Mouse (Mus musculus): ENCODE data around the gene Tmem63c. TPM values are rescaled to one million over a fixed set of nuclear protein-coding genes. Genes with fewer than 3 reads are reported as not detected.

Tmem63c gene
- polyA plus RNA-seq, 1 experiment: 1.2 TPM

- no peak for DNase-seq (ENCODE audit: low read depth in 1 of 2, low spot score in 2 of 2)
- WGBS: 73% methylated on average over 2 of the region's 2 CpGs
- Histone ChIP-seq H3K27me3 (ENCODE audit: control insufficient read depth, insufficient read depth, low read length) (0 out of 2 replicates have a peak, but pooled peaks cover 2% of the 10 kb centered on the region), H3K27ac (ENCODE audit: insufficient read depth, low read length) (no peak overlapping the region), H3K36me3 (ENCODE audit: control insufficient read depth, insufficient read depth, low read length) (no peaks in the 10 kb centered on the region), H3K4me3 (ENCODE audit: extremely low read depth, insufficient read depth, insufficient read length) (no peak overlapping the region), H3K4me1 (ENCODE audit: control insufficient read depth, insufficient read depth, insufficient read length) (no peaks in the 10 kb centered on the region)
- TF ChIP-seq POLR2A (IDR thresholded peaks at IDR 0.05; ENCODE audit: low read depth, low read length): no peak
- TF ChIP-seq CTCF (IDR thresholded peaks at IDR 0.05; ENCODE audit: extremely low read depth, insufficient read depth, insufficient read length, insufficient replicate concordance): no peak
Observed at GRCm38 (mm10) chr12:87028068-87028467, 6.9 kb downstream of the Tmem63c start.

- 0 out of 2 replicates have a peak, but pooled peaks cover 2% of the 10 kb centered on the region for H3K27me3 ChIP-seq (ENCODE audit: control insufficient read depth, insufficient read depth, low read length)
- 72% methylated on average over 5 of the region's 5 CpGs for WGBS
- no peak overlapping the region for H3K27ac ChIP-seq (ENCODE audit: insufficient read depth, low read length)
- H3K4me3 ChIP-seq (ENCODE audit: extremely low read depth, insufficient read depth, insufficient read length): no peak overlapping the region
- H3K4me1 ChIP-seq (ENCODE audit: control insufficient read depth, insufficient read depth, insufficient read length): no peaks in the 10 kb centered on the region
- no peak for DNase-seq (ENCODE audit: low read depth in 1 of 2, low spot score in 2 of 2)
- TF ChIP-seq CTCF (IDR thresholded peaks at IDR 0.05; ENCODE audit: extremely low read depth, insufficient read depth, insufficient read length, insufficient replicate concordance) (no peak), POLR2A (IDR thresholded peaks at IDR 0.05; ENCODE audit: low read depth, low read length) (no peak)
- no peaks in the 10 kb centered on the region for H3K36me3 ChIP-seq (ENCODE audit: control insufficient read depth, insufficient read depth, low read length)
Observed at GRCm38 (mm10) chr12:87029251-87029976, 8.3 kb downstream of the Tmem63c start.

GRCm38 (mm10) chr12:87031163-87031763 lies 10.1 kb downstream of the Tmem63c start:
- H3K27me3 ChIP-seq (ENCODE audit: control insufficient read depth, insufficient read depth, low read length): 0 out of 2 replicates have a peak, but pooled peaks cover 2% of the 10 kb centered on the region
- WGBS: 69% methylated on average over 5 of the region's 5 CpGs
- no peak overlapping the region for H3K27ac ChIP-seq (ENCODE audit: insufficient read depth, low read length)
- H3K4me1 ChIP-seq (ENCODE audit: control insufficient read depth, insufficient read depth, insufficient read length): no peaks in the 10 kb centered on the region
- no peak for DNase-seq (ENCODE audit: low read depth in 1 of 2, low spot score in 2 of 2)
- H3K36me3 ChIP-seq (ENCODE audit: control insufficient read depth, insufficient read depth, low read length): no peaks in the 10 kb centered on the region
- no peak overlapping the region for H3K4me3 ChIP-seq (ENCODE audit: extremely low read depth, insufficient read depth, insufficient read length)
- TF ChIP-seq POLR2A (IDR thresholded peaks at IDR 0.05; ENCODE audit: low read depth, low read length) (no peak), CTCF (IDR thresholded peaks at IDR 0.05; ENCODE audit: extremely low read depth, insufficient read depth, insufficient read length, insufficient replicate concordance) (no peak)

- WGBS: 89% methylated on average over 7 of the region's 7 CpGs
Observed at GRCm38 (mm10) chr12:87036631-87037030, 15.5 kb downstream of the Tmem63c start.

GRCm38 (mm10) chr12:87040166-87040565 lies 19.0 kb downstream of the Tmem63c start:
- DNase-seq (ENCODE audit: low read depth in 1 of 2, low spot score in 2 of 2): no peak
- WGBS: 69% methylated on average over 4 of the region's 4 CpGs
- no peaks in the 10 kb centered on the region for H3K4me1 ChIP-seq (ENCODE audit: control insufficient read depth, insufficient read depth, insufficient read length)
- no peak for TF ChIP-seq CTCF (IDR thresholded peaks at IDR 0.05; ENCODE audit: extremely low read depth, insufficient read depth, insufficient read length, insufficient replicate concordance)
- TF ChIP-seq POLR2A (IDR thresholded peaks at IDR 0.05; ENCODE audit: low read depth, low read length): no peak
- no peak overlapping the region for H3K4me3 ChIP-seq (ENCODE audit: extremely low read depth, insufficient read depth, insufficient read length)
- H3K27me3 ChIP-seq (ENCODE audit: control insufficient read depth, insufficient read depth, low read length): no peaks in the 10 kb centered on the region
- H3K27ac ChIP-seq (ENCODE audit: insufficient read depth, low read length): no peak overlapping the region
- H3K36me3 ChIP-seq (ENCODE audit: control insufficient read depth, insufficient read depth, low read length): no peaks in the 10 kb centered on the region

More at GRCm38 (mm10) chr12:87036631-87037030, 15.5 kb downstream of the Tmem63c start:
- Histone ChIP-seq H3K27ac (ENCODE audit: insufficient read depth, low read length) (no peak overlapping the region), H3K4me1 (ENCODE audit: control insufficient read depth, insufficient read depth, insufficient read length) (no peaks in the 10 kb centered on the region), H3K4me3 (ENCODE audit: extremely low read depth, insufficient read depth, insufficient read length) (no peak overlapping the region), H3K27me3 (ENCODE audit: control insufficient read depth, insufficient read depth, low read length) (no peaks in the 10 kb centered on the region), H3K36me3 (ENCODE audit: control insufficient read depth, insufficient read depth, low read length) (no peaks in the 10 kb centered on the region)
- DNase-seq (ENCODE audit: low read depth in 1 of 2, low spot score in 2 of 2): no peak
- TF ChIP-seq CTCF (IDR thresholded peaks at IDR 0.05; ENCODE audit: extremely low read depth, insufficient read depth, insufficient read length, insufficient replicate concordance) (no peak), POLR2A (IDR thresholded peaks at IDR 0.05; ENCODE audit: low read depth, low read length) (no peak)

- Histone ChIP-seq H3K27me3 (ENCODE audit: control insufficient read depth, insufficient read depth, low read length) (no peaks in the 10 kb centered on the region), H3K4me3 (ENCODE audit: extremely low read depth, insufficient read depth, insufficient read length) (no peak overlapping the region), H3K36me3 (ENCODE audit: control insufficient read depth, insufficient read depth, low read length) (no peaks in the 10 kb centered on the region), H3K4me1 (ENCODE audit: control insufficient read depth, insufficient read depth, insufficient read length) (no peaks in the 10 kb centered on the region), H3K27ac (ENCODE audit: insufficient read depth, low read length) (no peak overlapping the region)
- 78% methylated on average over 7 of the region's 7 CpGs for WGBS
- no peak for TF ChIP-seq POLR2A (IDR thresholded peaks at IDR 0.05; ENCODE audit: low read depth, low read length)
- TF ChIP-seq CTCF (IDR thresholded peaks at IDR 0.05; ENCODE audit: extremely low read depth, insufficient read depth, insufficient read length, insufficient replicate concordance): no peak
- DNase-seq (ENCODE audit: low read depth in 1 of 2, low spot score in 2 of 2): no peak
Observed at GRCm38 (mm10) chr12:87040857-87041256, 19.7 kb downstream of the Tmem63c start.

GRCm38 (mm10) chr12:87042456-87042855 lies 21.3 kb downstream of the Tmem63c start:
- H3K4me1 ChIP-seq (ENCODE audit: control insufficient read depth, insufficient read depth, insufficient read length): no peaks in the 10 kb centered on the region
- DNase-seq (ENCODE audit: low read depth in 1 of 2, low spot score in 2 of 2): no peak
- H3K36me3 ChIP-seq (ENCODE audit: control insufficient read depth, insufficient read depth, low read length): no peaks in the 10 kb centered on the region
- H3K27me3 ChIP-seq (ENCODE audit: control insufficient read depth, insufficient read depth, low read length): no peaks in the 10 kb centered on the region
- H3K4me3 ChIP-seq (ENCODE audit: extremely low read depth, insufficient read depth, insufficient read length): no peak overlapping the region
- WGBS: 72% methylated on average over 2 of the region's 2 CpGs
- TF ChIP-seq CTCF (IDR thresholded peaks at IDR 0.05; ENCODE audit: extremely low read depth, insufficient read depth, insufficient read length, insufficient replicate concordance) (no peak), POLR2A (IDR thresholded peaks at IDR 0.05; ENCODE audit: low read depth, low read length) (no peak)
- H3K27ac ChIP-seq (ENCODE audit: insufficient read depth, low read length): no peak overlapping the region
